Mouse (Mus musculus) thymus, postnatal 25 days (tissue): ENCODE results near the gene Gpr4.

ENCODE experiments used
- DNase-seq: peaks from one replicate; pipeline ENCODE4 v3.0.0; 2022

Gene Gpr4

DNA sequence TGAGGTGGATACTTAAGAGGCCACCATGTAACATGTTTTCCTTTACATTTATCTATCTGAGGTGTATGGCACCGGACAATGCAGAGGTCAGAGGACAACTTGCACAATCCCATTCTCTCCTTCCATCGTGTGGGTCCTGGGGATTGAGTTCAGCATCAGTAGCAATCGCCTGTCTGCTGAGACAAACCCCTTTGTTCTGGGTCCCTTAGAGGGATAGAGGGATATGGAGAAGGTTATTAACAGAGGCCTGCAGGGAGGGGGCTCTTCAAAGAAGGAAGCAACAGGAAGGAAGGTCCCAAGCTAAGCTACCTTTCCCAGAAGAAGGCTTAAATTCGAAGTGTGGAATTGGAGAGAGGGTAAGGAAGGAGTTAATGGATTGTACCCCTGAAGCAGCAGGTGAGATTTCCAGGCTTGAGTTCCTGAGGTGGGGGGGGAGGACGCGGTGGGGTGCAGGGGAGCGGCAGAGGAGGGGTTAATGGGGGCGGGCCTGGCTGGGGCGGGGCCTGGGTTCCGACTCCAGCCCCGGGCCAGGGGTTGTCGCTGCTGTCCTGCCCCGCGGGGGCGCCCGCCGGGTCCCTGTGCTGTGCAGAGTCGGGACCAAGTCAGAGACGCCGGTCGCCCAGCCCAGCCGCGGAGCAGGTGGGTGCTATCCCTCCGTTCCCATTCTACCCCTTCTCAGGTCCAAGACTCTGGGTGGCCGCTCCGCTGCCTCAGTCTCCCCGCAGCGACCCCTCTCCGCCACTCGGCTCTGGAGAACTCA is at the start of gene Gpr4:
Gene Gpr4, plus strand, starts transcription at position 543 of the 760 bp plus-strand sequence.
- DNase-seq, result peak; percentile 22

DNA sequence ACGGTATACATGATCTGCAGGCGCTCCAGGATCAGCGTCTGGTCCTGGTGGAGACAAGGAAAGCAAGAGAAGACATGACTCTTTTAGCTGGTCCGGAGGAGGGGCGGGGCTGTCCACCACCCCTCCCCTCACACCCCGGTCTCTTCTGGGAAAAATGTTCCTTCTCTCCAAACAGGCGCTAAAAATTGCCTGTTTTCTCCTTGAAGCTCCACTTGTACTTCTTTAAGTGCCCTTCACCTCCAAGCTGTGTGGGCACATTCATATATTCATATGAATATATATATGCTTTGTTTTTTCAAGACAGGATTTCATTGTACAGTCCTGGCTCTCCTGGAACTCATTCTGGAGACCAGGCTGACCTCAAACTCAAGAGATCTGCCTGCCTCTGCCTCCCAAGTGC is 49.4 kb upstream of the Gpr4 start:
- DNase-seq, result no peak

DNA sequence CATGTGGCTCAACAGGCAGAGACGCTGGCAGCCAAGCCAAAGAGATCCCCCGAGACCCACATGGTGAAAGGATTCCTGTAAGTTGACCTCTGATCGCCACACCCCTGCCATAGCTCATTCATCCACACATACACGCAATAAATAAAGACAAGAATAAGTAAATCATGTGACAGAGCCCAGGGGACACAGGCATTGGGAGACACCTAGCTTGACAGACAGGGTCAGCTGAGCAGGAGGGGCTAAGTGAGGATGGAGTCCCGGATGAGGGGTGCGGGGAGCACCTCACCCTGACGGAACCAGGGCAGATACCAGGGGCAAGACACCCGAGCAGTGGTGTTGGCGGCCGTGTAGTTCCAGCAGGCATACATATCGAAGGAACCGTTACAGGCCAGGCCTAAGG is 48.6 kb upstream of the Gpr4 start:
- DNase-seq, result no peak

DNA sequence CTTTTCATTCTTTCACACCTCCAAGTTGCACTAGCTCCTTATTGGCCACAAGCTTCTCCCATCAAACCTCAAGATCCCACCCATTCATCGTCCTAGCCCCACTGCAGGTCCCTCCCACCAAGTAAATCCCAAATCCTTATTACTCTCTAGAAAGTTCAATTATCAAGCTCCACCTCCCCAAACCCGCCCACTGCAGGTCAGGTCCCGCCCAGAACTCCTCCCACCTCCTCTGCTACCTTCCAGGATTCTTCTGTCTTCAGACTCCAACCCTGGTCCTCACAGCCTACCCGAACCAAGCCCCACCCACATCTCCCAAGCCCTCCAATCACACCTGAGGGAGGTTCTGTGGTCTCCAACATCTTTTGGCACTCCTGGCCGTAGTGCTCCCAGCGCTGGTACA is 48.1 kb upstream of the Gpr4 start:
- DNase-seq, result no peak

DNA sequence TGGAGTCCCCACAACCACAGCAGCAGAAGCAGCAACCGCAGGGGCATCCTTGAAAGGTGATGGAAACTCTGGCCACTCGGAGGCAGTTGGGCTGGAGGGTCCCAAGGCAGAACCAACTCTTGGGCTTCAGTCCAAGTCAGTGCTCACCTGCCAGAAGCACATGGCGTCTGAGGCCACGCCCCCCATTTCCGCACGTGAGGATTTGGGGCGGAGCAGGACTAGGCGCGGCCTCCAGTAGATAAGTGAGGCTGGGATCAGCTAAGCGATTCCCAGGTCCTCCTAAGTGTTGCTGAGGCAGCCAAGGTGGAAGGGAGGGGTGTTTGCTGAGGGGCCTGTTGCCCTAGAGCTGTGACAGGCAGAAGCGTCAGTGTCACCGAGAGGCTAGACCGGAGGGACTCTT is 47.4 kb upstream of the Gpr4 start:
- DNase-seq, result peak; percentile 36

DNA sequence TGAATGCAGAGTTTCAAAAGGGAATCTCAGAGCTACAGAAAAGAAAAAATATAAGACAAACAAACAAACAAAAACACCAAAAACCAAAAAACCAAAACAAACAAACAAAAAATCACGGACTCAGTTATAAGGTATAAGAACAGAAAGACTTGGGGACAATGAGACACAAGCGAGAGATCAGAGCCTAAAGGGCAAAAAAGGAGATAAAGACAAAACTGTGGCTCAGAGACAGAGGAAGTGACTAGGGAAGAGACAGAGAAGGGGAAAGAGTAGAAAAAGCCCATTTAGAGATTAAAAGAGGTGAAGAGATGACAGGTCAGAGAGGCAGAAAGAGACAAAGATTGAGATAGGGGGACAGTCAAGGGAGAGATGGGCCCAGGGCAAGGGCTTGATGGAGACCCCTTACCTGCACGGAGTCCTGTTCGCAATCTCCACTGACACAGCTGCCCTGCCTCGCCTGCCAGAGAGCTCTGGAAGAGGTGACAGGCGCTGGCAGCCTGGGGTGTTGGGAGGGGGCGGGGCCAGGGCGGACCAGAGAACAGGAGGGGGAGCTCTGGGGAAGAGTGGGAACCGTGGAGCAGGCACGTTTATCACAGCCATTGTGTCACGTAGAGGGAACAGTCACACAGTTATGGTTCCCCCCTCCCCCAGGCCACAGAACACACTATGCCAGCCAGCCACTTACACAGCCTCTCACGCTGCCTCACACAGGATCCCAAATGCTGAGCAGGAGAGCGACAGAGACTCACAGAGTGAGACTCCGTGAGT is 46.5 kb upstream of the Gpr4 start, which contains the start of gene Gipr:
Gene Gipr, minus strand, starts transcription at position 472 of the 768 bp plus-strand sequence.
- no peak for DNase-seq

DNA sequence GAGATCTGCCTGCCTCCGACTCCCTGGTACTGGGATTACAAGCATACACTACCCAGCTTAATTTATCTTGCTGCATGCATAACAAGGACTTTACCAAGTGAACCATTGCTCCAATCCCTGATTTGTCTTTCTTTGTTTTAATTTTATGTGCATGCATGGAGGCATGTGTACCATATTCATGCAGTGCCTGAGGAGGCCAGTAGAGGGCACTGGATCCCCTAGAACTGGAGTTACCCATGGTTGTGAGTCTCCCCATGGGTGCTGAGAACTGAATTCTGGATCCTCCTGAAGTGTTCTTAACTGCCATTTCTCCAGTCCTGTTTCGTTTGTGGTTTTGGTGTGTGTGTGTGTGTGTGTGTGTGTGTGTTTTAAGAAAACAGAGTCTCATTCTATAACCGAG is 45.3 kb upstream of the Gpr4 start:
- no peak for DNase-seq

DNA sequence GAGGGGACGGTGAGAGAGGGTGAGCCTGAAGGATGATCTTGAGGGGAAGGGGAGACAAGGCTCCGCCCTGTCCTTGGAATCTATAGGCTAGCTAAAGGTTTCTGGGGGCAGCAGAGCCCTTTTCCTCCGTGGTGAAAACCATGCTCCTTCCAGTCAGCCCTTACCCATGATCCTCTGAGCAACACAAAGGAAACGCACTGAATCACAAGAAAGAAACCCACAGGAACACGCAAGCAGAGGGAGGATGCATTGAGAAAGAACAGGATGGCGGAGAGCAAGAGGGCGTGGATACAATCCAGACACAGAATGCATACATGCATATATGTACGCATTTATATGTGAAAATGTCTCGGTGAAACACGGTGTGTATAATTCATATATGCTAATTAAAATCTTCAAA is 42.8 kb upstream of the Gpr4 start:
- no peak for DNase-seq

DNA sequence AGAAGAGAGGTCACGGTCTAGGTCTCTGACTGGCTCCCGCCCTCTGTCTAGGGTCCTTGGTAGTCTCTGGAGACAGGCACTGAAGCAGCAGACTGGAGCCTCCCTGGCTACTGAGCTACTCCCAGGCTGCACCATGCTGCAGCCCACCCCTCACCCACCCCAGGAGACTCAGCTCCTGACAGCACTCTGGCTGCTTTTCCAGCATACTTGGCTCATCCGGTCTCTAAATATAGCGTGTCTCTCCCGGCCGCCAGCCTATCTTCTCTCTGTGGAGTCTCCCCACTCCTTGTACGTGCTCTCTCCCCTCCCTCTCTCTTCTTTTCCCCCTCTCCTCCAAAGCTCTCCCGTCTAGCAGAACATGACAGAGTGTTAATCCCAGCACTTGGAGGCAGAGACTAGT is 42.2 kb upstream of the Gpr4 start:
- no peak for DNase-seq

DNA sequence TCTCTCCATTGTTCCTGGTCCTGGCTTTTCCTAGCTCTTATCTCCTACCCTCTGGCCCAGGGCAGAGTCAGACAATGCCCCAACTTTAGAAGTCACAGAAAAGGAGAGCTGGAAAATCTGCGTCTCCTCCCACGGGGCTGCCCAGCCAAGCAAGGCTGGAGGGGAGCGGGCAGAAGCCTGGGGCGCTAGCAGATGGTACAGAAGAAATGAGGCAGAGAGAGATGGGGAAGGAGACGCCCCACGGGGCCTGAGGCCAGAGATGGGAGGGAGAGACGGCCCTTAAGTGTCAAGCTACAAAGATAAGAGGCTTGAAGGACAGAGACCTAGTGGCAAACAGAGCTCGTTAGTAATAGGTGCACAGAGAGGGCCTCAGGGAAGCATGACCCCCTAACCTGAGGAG is 40.5 kb upstream of the Gpr4 start:
- no peak for DNase-seq

DNA sequence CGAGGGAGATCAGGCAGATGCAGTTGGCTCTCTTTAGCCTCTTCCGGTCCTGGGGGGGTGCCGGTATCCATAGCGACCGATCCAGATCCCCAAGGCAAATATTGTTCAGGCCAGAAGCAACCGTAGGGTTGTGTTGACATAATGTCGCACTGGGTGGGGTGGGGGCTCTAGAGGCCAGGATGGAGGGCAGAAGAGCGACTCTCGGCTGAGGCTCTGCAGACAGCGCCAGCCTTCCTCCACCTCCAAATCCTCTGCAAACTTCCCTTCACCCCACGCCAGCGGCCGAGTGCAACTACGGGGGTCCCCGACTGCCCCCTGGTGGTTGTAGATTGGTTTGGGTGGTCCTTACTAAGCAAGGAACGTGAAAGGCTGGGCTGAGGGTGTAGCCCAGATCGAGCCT is 39.5 kb upstream of the Gpr4 start:
- DNase-seq, result peak; percentile 89

DNA sequence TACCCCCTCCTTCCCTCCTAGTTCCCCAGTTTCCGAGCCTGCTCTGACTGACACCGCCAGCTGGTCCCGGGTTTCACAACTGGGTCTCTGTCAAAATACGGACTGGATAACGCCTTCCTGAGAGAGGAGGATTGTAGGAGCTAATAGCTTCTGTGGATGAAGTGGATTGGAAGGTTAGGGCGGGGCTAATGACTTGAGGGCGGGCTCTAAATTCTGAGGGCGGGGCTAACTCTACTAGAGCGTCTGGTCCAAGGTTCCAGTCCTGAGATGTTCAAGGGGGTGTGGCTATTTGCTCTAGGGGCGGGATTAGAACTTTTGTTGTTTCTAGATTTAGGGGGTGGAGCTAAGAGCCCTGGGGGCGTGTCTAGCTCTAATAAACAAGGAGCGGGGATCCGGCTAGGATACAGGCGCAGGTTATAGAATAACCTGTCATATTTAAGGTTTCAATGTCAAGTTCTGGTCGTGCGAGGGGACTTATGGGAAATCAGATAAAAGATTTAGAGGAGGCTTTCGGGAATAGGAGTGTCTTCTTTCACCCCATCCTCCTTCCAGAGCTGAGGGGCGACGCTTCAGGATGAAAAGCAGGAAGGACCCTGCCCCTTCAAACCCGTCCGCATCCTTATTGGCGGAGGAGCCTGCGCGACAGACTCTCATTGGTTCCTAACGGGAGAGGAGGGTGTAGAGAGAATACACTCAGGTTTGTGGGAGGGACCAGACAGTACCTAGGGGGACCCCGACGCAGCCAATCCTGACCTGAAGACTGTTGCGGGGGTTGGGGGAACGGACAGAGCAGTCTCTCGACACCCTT is 36.4 kb upstream of the Gpr4 start, which contains the start of gene Eml2:
Gene Eml2, plus strand, starts transcription at position 714 of the 808 bp plus-strand sequence.
- no peak for DNase-seq

DNA sequence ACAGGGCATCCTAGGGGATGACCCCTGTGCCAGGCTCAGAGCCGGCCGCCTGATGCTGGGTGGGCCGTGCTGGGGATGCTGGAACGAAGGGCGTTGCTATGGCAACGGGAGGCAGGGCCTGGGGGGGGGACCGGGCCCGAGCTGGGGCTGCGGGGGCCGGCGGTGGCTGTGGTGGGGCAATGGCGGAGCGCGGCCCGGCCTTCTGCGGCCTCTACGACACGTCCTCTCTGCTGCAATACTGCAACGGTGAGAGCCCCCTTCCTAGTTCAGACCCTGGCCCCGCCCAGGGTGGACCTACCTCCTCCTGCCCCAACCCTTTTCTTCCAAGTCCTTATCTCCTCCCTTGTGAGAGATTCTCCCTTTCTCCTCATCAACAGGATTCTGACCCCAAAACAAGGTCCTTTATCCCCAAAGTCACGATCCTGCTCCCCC is 35.8 kb upstream of the Gpr4 start:
- DNase-seq, result no peak

DNA sequence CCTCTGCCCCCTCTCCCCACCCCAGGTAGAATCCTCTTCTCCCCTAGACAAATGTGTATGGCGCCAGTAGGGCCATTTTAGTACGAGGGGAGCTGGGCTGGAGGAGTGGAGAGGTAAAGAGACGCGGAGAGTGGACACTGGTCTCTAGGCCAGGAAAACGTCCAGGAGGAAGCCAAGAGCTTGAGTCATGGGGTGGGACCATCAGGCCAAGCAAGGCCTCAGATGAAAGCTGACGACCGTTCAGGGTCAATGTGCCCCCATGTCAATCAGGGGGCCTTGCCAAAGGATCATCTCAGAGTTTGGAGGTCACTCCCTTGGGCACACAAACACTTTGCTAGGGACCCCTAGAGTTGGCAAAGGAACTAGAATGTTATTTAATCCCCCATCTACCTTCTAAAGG is 35.1 kb upstream of the Gpr4 start:
- no peak for DNase-seq

DNA sequence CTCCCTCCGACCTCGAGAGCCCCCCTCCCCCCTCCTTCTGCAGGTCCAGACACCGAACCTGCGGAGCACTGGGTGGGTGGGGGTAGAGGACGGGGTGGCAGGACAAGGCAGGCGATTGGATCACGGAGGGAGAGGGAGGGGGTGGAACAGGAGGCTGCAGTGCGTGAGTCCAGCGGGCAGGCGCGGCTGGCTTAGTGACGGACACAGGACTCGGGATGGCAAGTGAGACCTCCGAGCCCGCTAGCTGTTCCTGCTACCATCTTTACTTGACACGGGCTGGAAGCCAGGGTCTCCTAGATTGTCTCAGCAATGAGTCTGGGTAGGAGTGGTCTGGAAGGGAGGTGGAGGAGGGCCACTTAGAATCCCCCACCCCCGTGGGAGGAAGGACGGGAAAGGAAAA is 34.3 kb upstream of the Gpr4 start:
- no peak for DNase-seq

DNA sequence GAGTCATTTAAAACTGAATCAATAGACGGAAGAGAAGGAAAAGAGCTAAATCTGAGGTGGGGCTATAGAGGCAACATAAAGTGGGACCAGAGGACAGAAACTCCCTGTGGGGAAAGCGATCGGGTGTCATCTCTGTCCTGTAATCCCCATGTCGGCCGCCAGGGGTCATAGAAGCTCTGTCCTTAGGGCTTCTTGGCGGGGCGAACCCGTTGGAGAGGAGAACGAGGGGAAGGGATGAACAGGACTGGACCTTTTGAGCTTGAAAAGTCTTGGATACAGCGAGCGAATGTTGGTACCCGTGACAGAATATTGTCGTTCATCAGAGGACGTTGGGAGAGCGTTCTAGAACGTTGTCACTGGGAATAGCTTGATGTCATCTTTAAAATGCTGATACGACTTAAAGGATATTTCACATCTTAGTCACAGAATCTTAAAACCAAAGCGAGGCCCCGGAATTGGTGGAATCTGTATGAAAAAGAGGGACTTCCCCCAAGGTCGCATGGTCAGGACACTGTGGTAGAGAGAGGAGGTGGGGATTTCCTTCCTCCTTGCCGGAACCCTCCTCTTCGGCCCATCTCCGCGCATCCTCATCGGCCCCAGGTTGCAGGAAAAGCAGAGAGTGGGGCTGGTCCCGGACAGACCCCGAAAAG is 33.8 kb upstream of the Gpr4 start:
- peak; percentile 84 for DNase-seq

DNA sequence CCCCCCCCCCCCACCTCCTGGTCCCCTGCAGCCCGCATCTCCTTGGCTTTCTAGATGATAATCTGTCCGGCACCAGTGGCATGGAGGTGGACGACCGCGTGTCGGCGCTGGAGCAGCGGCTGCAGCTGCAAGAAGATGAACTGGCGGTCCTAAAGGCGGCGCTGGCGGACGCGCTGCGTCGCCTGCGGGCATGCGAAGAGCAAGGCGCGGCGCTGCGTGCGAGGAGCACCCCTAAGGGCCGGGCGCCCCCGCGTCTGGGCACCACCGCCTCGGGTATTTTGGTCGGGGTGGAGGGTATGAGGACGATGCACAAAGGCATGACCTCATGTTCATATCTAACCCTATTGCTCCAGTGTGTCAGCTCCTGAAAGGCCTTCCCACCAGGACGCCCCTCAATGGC is 33.2 kb upstream of the Gpr4 start:
- peak; percentile 60 for DNase-seq

DNA sequence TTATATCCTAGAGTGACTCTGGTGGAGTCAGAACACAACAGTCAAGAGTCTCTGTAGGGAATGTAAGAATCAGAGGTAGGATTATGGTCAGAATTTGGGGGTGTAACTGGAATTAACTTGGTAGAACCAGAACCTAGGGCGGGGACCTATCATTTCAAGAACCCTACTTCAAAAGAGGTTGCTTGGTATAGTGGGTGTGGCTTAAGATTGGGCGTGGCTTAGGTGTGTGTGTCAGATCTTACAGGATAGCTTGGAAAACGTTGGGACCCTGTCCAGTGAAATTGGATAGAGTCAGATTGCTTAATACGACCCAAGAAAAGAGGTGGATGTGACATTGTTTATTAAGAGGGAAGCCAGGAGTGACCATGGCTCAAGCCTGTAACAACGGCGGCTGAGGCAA is 32.4 kb upstream of the Gpr4 start:
- DNase-seq, result no peak

DNA sequence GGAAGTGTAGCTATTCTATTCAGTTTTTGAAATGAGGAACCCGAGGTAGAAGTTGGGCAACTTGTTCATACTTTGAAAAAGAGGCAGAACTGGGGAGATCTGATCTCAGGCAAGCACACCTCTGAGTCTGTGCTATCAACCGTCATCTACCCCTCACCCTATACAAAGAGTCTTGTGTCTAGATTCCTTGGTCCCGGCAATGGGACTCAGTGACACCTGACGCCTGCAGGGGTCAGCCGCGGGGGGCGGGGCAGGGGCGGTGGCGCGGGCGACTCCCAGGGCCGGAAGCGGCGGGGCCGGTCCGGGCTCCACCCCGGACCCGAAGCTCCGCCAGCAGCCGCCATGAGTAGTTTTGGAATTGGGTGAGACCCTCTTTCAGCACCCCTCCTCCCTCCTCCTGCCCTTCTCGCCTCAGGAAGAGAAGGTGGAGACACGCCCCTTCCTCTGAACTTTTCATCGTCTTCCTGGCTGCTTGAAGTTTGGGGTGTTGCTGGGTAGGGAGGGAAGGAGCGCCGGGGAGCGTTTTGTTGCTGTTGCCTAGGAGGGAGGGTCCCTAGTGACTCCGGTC is 31.4 kb upstream of the Gpr4 start:
- DNase-seq, result peak; percentile 64

DNA sequence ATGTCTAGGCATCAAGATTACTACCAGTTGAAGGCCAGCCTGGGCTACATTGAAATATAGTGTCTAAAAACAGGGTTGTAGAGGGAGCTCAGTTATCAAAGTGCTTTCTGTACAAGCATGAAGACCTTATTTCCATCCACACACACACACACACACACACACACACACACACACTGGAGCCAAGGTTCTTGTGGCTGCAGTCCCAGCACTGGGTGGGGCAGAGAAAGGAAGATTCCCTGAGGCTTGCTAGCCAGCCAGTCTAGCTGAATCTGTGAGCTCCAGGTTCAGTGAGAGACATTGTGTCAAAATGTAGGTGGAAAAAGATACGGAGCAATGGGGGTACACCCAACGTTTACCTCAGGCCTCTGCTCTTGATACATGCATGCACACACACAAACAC is 28.1 kb upstream of the Gpr4 start:
- no peak for DNase-seq

DNA sequence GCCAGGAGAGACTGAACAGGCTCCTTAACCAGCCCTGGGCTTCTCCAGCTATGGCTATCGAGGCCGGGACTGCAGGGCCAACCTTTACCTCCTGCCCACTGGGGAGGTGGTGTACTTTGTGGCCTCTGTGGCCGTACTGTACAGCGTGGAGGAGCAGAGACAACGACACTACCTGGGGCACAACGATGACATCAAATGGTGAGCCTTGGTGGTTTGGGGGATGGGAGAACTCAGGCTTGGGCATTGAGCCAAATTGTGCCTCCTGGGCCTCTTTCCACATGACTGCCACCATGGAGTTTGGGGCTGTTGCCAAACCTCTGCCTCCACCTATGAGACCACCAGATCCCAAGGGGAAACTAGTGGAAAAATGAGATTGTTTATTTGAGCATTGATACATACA is 27.6 kb upstream of the Gpr4 start:
- DNase-seq, result no peak

DNA sequence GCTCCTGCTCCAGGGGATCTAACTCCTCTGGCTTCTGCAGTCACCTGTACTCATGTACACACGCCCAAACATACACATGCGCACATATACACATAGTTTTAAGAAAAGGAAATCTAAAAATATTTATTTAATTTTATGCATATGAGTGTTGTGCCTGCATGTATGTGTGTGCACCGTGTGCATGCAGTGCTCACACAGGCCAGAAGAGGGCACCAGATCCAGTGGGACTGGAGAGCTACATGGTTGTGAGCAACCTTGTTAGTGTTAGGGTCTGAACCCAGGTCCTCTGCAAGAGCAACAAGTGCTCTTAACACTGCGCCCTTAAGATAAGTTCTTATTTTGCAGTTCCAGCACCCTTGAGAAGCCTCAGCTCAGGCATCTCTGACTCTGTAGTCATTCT is 17.7 kb upstream of the Gpr4 start:
- DNase-seq, result no peak

DNA sequence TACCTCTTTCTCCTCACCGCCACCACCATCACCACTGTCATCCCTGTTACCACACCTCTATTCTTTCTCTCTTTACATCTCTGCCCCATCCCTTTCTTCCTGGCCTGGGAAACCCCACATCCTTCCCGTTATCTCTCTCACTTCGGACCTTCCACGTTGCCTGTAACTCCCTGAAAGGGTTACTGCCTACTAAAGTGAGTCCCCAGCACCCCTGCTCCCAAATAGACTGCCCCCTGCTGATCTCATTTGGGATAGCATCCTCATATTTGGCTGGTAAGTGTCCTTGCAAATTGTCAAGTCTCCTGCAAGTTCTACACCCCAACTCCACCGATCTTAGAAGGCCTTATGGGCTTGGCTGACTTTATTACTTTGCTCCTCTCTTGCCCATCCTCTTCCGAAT is 15.7 kb upstream of the Gpr4 start:
- DNase-seq, result peak; percentile 51
